Comparison of ENCODE assay signal across 15 mouse cellular contexts in genomic region chr2:27772841-27773388, GRCm38 (mm10).
DNase-seq lines count a peak whose midpoint lies in the region; ATAC-seq and TF ChIP-seq lines count a peak whose summit lies in the region.
"Had no signal": no experiment of that assay in that cellular context is flagged by ENCODE, and none has a peak within 500 bp of the region (broad histone marks: within the 10 kb centered on the region; RNA-seq: fewer than 3 reads in every experiment).

No protein-coding gene starts in this region.

- H3K4me1 ChIP-seq in lung, embryonic 15.5 days: peaks cover 51% of the 10 kb centered on the region
- H3K4me1 ChIP-seq in kidney, postnatal 0 days (replicated peaks; ENCODE audit: insufficient read depth, low read length): peaks cover 17% of the 10 kb centered on the region; the same call in 1 of the 2 replicates
- H3K4me1 ChIP-seq in stomach, embryonic 16.5 days (ENCODE audit: control insufficient read depth, insufficient read depth, low read length): peaks cover 29% of the 10 kb centered on the region
- H3K4me1 ChIP-seq: midbrain, embryonic 13.5 days had no signal

- no peak overlapping the region for H3K9ac ChIP-seq in lung, embryonic 15.5 days
- H3K9ac ChIP-seq in kidney, postnatal 0 days (ENCODE audit: low read depth, low read length): no peak overlapping the region
- no peak overlapping the region for H3K9ac ChIP-seq in stomach, embryonic 16.5 days (ENCODE audit: low read length)
- H3K9ac ChIP-seq: liver, embryonic 13.5 days; midbrain, embryonic 13.5 days had no signal

- ATAC-seq in lung, embryonic 15.5 days (ENCODE audit: borderline replicate concordance, extremely low read depth, low FRiP score, low TSS enrichment): no peak
- ATAC-seq in kidney, postnatal 0 days (replicated peaks; ENCODE audit: low FRiP score, low read depth): no peak
- no peak for ATAC-seq in stomach, embryonic 16.5 days (ENCODE audit: insufficient read depth, low FRiP score)
- ATAC-seq: midbrain, embryonic 13.5 days had no signal

- no peak overlapping the region for H3K4me2 ChIP-seq in lung, embryonic 15.5 days
- no peak overlapping the region for H3K4me2 ChIP-seq in kidney, postnatal 0 days (ENCODE audit: low read length)
- H3K4me2 ChIP-seq in stomach, embryonic 16.5 days (ENCODE audit: low read depth, low read length): no peak overlapping the region
- H3K4me2 ChIP-seq: liver, embryonic 13.5 days; midbrain, embryonic 13.5 days had no signal

- TF ChIP-seq CTCF in kidney, postnatal 0 days (IDR thresholded peaks at IDR 0.05; ENCODE audit: low read depth): no peak

- peak; percentile 27 for DNase-seq in adrenal gland, postnatal 14 days
- no peak for DNase-seq in adrenal gland, postnatal 25 days
- no peak for DNase-seq in lung, postnatal 36 days
- DNase-seq in kidney, postnatal 0 days (ENCODE audit: low spot score): peak; percentile 48
- DNase-seq in T-cell, adult 2 months (ENCODE audit: low spot score): no peak
- DNase-seq in left cerebral cortex, adult 11 months (ENCODE audit: low spot score): no peak
- DNase-seq: adrenal gland, adult 2 months; cerebellum, adult 9-10 months; layer of hippocampus, adult 9-11 months; liver, embryonic 13.5 days; thymus, postnatal 14 days had no signal

- H3K4me3 ChIP-seq in lung, embryonic 15.5 days: no peak overlapping the region
- H3K4me3 ChIP-seq in kidney, postnatal 0 days (replicated peaks; ENCODE audit: low read depth, low read length): no peak overlapping the region
- H3K4me3 ChIP-seq in stomach, embryonic 16.5 days (replicated peaks; ENCODE audit: low read length): no peak overlapping the region
- H3K4me3 ChIP-seq: liver, embryonic 13.5 days; midbrain, embryonic 13.5 days had no signal

- H3K36me3 ChIP-seq in lung, embryonic 15.5 days: no peaks in the 10 kb centered on the region
- no peaks in the 10 kb centered on the region for H3K36me3 ChIP-seq in kidney, postnatal 0 days (ENCODE audit: insufficient read depth, low read length)
- no peaks in the 10 kb centered on the region for H3K36me3 ChIP-seq in stomach, embryonic 16.5 days (ENCODE audit: control insufficient read depth, insufficient read depth, low read length)
- H3K36me3 ChIP-seq: G1E; liver, embryonic 13.5 days; midbrain, embryonic 13.5 days had no signal

- no peaks in the 10 kb centered on the region for H3K9me3 ChIP-seq in lung, embryonic 15.5 days
- H3K9me3 ChIP-seq in kidney, postnatal 0 days (replicated peaks; ENCODE audit: low read length): no peaks in the 10 kb centered on the region
- H3K9me3 ChIP-seq in stomach, embryonic 16.5 days (replicated peaks; ENCODE audit: control insufficient read depth, low read length): no peaks in the 10 kb centered on the region
- H3K9me3 ChIP-seq: G1E; liver, embryonic 13.5 days; midbrain, embryonic 13.5 days had no signal

- H3K27me3 ChIP-seq in lung, embryonic 15.5 days: no peaks in the 10 kb centered on the region
- no peaks in the 10 kb centered on the region for H3K27me3 ChIP-seq in kidney, postnatal 0 days (ENCODE audit: insufficient read depth, low read length)
- no peaks in the 10 kb centered on the region for H3K27me3 ChIP-seq in stomach, embryonic 16.5 days (ENCODE audit: control insufficient read depth, insufficient read depth, low read length)

- peak overlapping the region; percentile 94 for H3K27ac ChIP-seq in lung, embryonic 15.5 days
- 0 out of 2 replicates have a peak overlapping the region, but pooled peaks have one; percentile 84 for H3K27ac ChIP-seq in kidney, postnatal 0 days
- peak overlapping the region; percentile 90 for H3K27ac ChIP-seq in stomach, embryonic 16.5 days (ENCODE audit: low read length)
- H3K27ac ChIP-seq: liver, embryonic 13.5 days; midbrain, embryonic 13.5 days had no signal

- WGBS in lung, embryonic 15.5 days: 55% methylated on average over 7 of the region's 7 CpGs
- 25% methylated on average over 7 of the region's 7 CpGs for WGBS in kidney, postnatal 0 days
- WGBS in stomach, embryonic 16.5 days: 57% methylated on average over 7 of the region's 7 CpGs

Comparison
In these comparisons a context has a peak if more than half of its experiments do, and no peak if none do; other contexts are left out.
1. DNase-seq: peak in adrenal gland, postnatal 14 days (single experiment) and kidney, postnatal 0 days (single experiment); none in adrenal gland, postnatal 25 days (single experiment), lung, postnatal 36 days (single experiment), T-cell, adult 2 months (single experiment) and left cerebral cortex, adult 11 months (single experiment).
2. Peak in every context shown above with its lines, with median percentiles within 50 percentile points of each other: H3K27ac ChIP-seq.